Mouse (Mus musculus) hindbrain, embryonic 16.5 days (tissue): Measurements from ENCODE around the gene Trim25. TPM values are rescaled to one million over a fixed set of nuclear protein-coding genes. Genes with fewer than 3 reads are reported as not detected.

Experiments
- ATAC-seq: fragments of 200-750 bp; cut with Nextera tagmentation; 2 replicates; pipeline ENCODE4 v1.8.0; 2017; ENCODE audit warnings: moderate TSS enrichment, moderate library complexity
- H3K27ac ChIP-seq: fragments of 300-500 bp; sonication (generic); 2 replicates; pipeline ENCODE4 v1.5.1; 2014; ENCODE audit warnings: low read depth, mild to moderate bottlenecking, control low read depth, low read length, moderate library complexity
- H3K27me3 ChIP-seq: fragments of 300-500 bp; sonication (generic); replicated peaks from 2 replicates; pipeline ENCODE4 v1.6.1; 2014; ENCODE audit warnings: low read length; ENCODE audit not compliant: control insufficient read depth, insufficient read depth
- H3K36me3 ChIP-seq: fragments of 300-500 bp; sonication (generic); 2 replicates; pipeline ENCODE4 v1.6.1; 2014; ENCODE audit warnings: mild to moderate bottlenecking, low read length, moderate library complexity, mixed read lengths; ENCODE audit not compliant: control insufficient read depth, insufficient read depth
- H3K4me1 ChIP-seq: fragments of 300-500 bp; sonication (generic); 2 replicates; pipeline ENCODE4 v1.6.1; 2014; ENCODE audit warnings: low read depth, low read length; ENCODE audit not compliant: control insufficient read depth, insufficient read depth
- H3K4me2 ChIP-seq: fragments of 300-500 bp; sonication (generic); 2 replicates; pipeline ENCODE4 v1.6.1; 2014; ENCODE audit warnings: mild to moderate bottlenecking, low read length, control low read depth, moderate library complexity
- H3K4me3 ChIP-seq: fragments of 300-500 bp; sonication (generic); 2 replicates; pipeline ENCODE4 v1.5.1; 2014; ENCODE audit warnings: mild to moderate bottlenecking, low read length, control low read depth, moderate library complexity
- H3K9ac ChIP-seq: fragments of 300-500 bp; sonication (generic); 2 replicates; pipeline ENCODE4 v1.6.1; 2014; ENCODE audit warnings: low read depth, mild to moderate bottlenecking, control low read depth, low read length, moderate library complexity
- H3K9me3 ChIP-seq: fragments of 300-500 bp; sonication (generic); 2 replicates; pipeline ENCODE4 v1.6.1; 2014; ENCODE audit warnings: mild to moderate bottlenecking, low read length, moderate library complexity; ENCODE audit not compliant: control insufficient read depth
- WGBS: fragments of 180-500 bp; shearing (Covaris S2); extraction: QIAGEN DNeasy Blood & Tissue Kit; methylation state at CpG from one replicate; pipeline ENCODE4 v1.1.7; 2014; 5-methylcytosine and 5-hydroxymethylcytosine counted together
- polyA plus RNA-seq: library from polyadenylated mRNA; unstranded; fragments of >200 nt; fragmentation: Nextera tagmentation; extraction: Ambion mirVana; gene quantifications from 2 replicates; pipeline ENCODE4 v1.2.1, GENCODE M21; 2015

Gene Trim25
- polyA plus RNA-seq, 1 experiment from 2014 or later, result 5.4 TPM

- 0 out of 2 replicates have a peak, but pooled peaks cover 2% of the 10 kb centered on the region for H3K4me1 ChIP-seq
- no peaks in the 10 kb centered on the region for H3K27me3 ChIP-seq
- no peak overlapping the region for H3K4me3 ChIP-seq
- H3K9me3 ChIP-seq, result no peaks in the 10 kb centered on the region
- H3K27ac ChIP-seq, result no peak overlapping the region
- no peaks in the 10 kb centered on the region for H3K36me3 ChIP-seq
- H3K9ac ChIP-seq, result no peak overlapping the region
- ATAC-seq, result no peak
- no peak overlapping the region for H3K4me2 ChIP-seq
- WGBS, result 98% methylated on average over 3 of the region's 3 CpGs
Observed at GRCm38 (mm10) chr11:89026117-89026516, 26.9 kb downstream of the Trim25 start.

GRCm38 (mm10) chr11:89027955-89028361 lies 28.8 kb downstream of the Trim25 start:
- H3K4me3 ChIP-seq, result no peak overlapping the region
- no peaks in the 10 kb centered on the region for H3K36me3 ChIP-seq
- H3K27me3 ChIP-seq, result no peaks in the 10 kb centered on the region
- WGBS, result 70% methylated on average over 10 of the region's 10 CpGs
- no peaks in the 10 kb centered on the region for H3K9me3 ChIP-seq
- no peak overlapping the region for H3K4me2 ChIP-seq
- H3K27ac ChIP-seq, result no peak overlapping the region
- 0 out of 2 replicates have a peak, but pooled peaks cover 2% of the 10 kb centered on the region for H3K4me1 ChIP-seq
- no peak for ATAC-seq
- no peak overlapping the region for H3K9ac ChIP-seq

GRCm38 (mm10) chr11:89028871-89029405 lies 29.8 kb downstream of the Trim25 start:
- 0 out of 2 replicates have a peak, but pooled peaks cover 2% of the 10 kb centered on the region for H3K4me1 ChIP-seq
- H3K36me3 ChIP-seq, result 0 out of 2 replicates have a peak, but pooled peaks cover 2% of the 10 kb centered on the region
- H3K9me3 ChIP-seq, result no peaks in the 10 kb centered on the region
- ATAC-seq, result no peak
- 65% methylated on average over 10 of the region's 10 CpGs for WGBS
- H3K4me3 ChIP-seq, result no peak overlapping the region
- H3K27ac ChIP-seq, result no peak overlapping the region
- no peak overlapping the region for H3K9ac ChIP-seq
- no peaks in the 10 kb centered on the region for H3K27me3 ChIP-seq
- H3K4me2 ChIP-seq, result no peak overlapping the region

GRCm38 (mm10) chr11:89030552-89030951 lies 31.4 kb downstream of the Trim25 start:
- Histone ChIP-seq H3K27ac (no peak overlapping the region), H3K9me3 (no peaks in the 10 kb centered on the region), H3K4me2 (no peak overlapping the region), H3K36me3 (0 out of 2 replicates have a peak, but pooled peaks cover 2% of the 10 kb centered on the region), H3K9ac (no peak overlapping the region), H3K27me3 (no peaks in the 10 kb centered on the region), H3K4me1 (no peaks in the 10 kb centered on the region), H3K4me3 (no peak overlapping the region)
- ATAC-seq, result no peak
- WGBS, result 77% methylated on average over 6 of the region's 6 CpGs

- Histone ChIP-seq H3K4me2 (no peak overlapping the region), H3K9me3 (no peaks in the 10 kb centered on the region), H3K27me3 (no peaks in the 10 kb centered on the region), H3K9ac (no peak overlapping the region), H3K36me3 (0 out of 2 replicates have a peak, but pooled peaks cover 2% of the 10 kb centered on the region), H3K4me1 (no peaks in the 10 kb centered on the region), H3K27ac (no peak overlapping the region), H3K4me3 (no peak overlapping the region)
- ATAC-seq, result no peak
- 88% methylated on average over 1 of the region's 1 CpGs for WGBS
Observed at GRCm38 (mm10) chr11:89031189-89031588, 32.0 kb downstream of the Trim25 start.

- H3K36me3 ChIP-seq, result peaks cover 7% of the 10 kb centered on the region; the same call in 1 of the 2 replicates
- H3K4me2 ChIP-seq, result no peak overlapping the region
- H3K4me1 ChIP-seq, result no peaks in the 10 kb centered on the region
- H3K27ac ChIP-seq, result no peak overlapping the region
- no peaks in the 10 kb centered on the region for H3K27me3 ChIP-seq
- H3K9me3 ChIP-seq, result no peaks in the 10 kb centered on the region
- no peak for ATAC-seq
- H3K4me3 ChIP-seq, result no peak overlapping the region
- no peak overlapping the region for H3K9ac ChIP-seq
Observed at GRCm38 (mm10) chr11:89034592-89034991, 35.4 kb downstream of the Trim25 start.

- WGBS, result 81% methylated on average over 3 of the region's 3 CpGs
Observed at GRCm38 (mm10) chr11:89035552-89035951, 36.4 kb downstream of the Trim25 start.

GRCm38 (mm10) chr11:89038496-89038895 lies 39.3 kb downstream of the Trim25 start:
- Histone ChIP-seq H3K4me3 (no peak overlapping the region), H3K27ac (no peak overlapping the region), H3K36me3 (peaks cover 27% of the 10 kb centered on the region), H3K9ac (no peak overlapping the region), H3K4me2 (no peak overlapping the region), H3K9me3 (no peaks in the 10 kb centered on the region), H3K27me3 (no peaks in the 10 kb centered on the region), H3K4me1 (no peaks in the 10 kb centered on the region)
- no peak for ATAC-seq
- WGBS, result 86% methylated on average over 6 of the region's 6 CpGs

More at GRCm38 (mm10) chr11:89035552-89035951, 36.4 kb downstream of the Trim25 start:
- Histone ChIP-seq H3K4me1 (no peaks in the 10 kb centered on the region), H3K9me3 (no peaks in the 10 kb centered on the region), H3K9ac (no peak overlapping the region), H3K36me3 (peaks cover 14% of the 10 kb centered on the region), H3K27ac (no peak overlapping the region), H3K4me2 (no peak overlapping the region), H3K4me3 (no peak overlapping the region), H3K27me3 (no peaks in the 10 kb centered on the region)
- ATAC-seq, result no peak

- Histone ChIP-seq H3K4me3 (no peak overlapping the region), H3K27ac (no peak overlapping the region), H3K27me3 (no peaks in the 10 kb centered on the region), H3K9me3 (no peaks in the 10 kb centered on the region), H3K4me1 (no peaks in the 10 kb centered on the region), H3K9ac (no peak overlapping the region), H3K4me2 (no peak overlapping the region), H3K36me3 (peaks cover 26% of the 10 kb centered on the region)
- ATAC-seq, result no peak
- WGBS, result 25% methylated on average over 3 of the region's 3 CpGs
Observed at GRCm38 (mm10) chr11:89039325-89039724, 40.1 kb downstream of the Trim25 start.
